Mouse (Mus musculus): Measurements from ENCODE around the gene Rem1.

The Rem1 gene

GRCm38 (mm10) chr2:152674148-152674547 is 47.4 kb downstream of the Rem1 start:
- DNase-seq (ENCODE audit: low spot score in 2 of 2): no peak

GRCm38 (mm10) chr2:152675252-152675791 is 48.6 kb downstream of the Rem1 start:
- no peak for DNase-seq (ENCODE audit: low spot score in 2 of 2)

- DNase-seq (ENCODE audit: low spot score in 2 of 2): no peak
Observed at GRCm38 (mm10) chr2:152678302-152678701, 51.6 kb downstream of the Rem1 start.

- DNase-seq (ENCODE audit: low spot score in 2 of 2): no peak
Observed at GRCm38 (mm10) chr2:152678925-152679324, 52.2 kb downstream of the Rem1 start.

- DNase-seq (ENCODE audit: low spot score in 2 of 2): no peak
Observed at GRCm38 (mm10) chr2:152679701-152680355, 53.1 kb downstream of the Rem1 start.

- no peak for DNase-seq (ENCODE audit: low spot score in 2 of 2)
Observed at GRCm38 (mm10) chr2:152683086-152683485, 56.3 kb downstream of the Rem1 start.

All from frontal cortex, postnatal 36 days (tissue).